Mouse (Mus musculus) forebrain, embryonic 12.5 days (tissue): ENCODE results near the gene Trappc2l. TPM values are rescaled to one million over a fixed set of nuclear protein-coding genes. Genes with fewer than 3 reads are reported as not detected.

Experiments used
- ATAC-seq: fragments of 200-750 bp; cut with Nextera tagmentation; 2 replicates; pipeline ENCODE4 v1.8.0; 2017; ENCODE audit warnings: moderate TSS enrichment; ENCODE audit not compliant: low FRiP score
- H3K27ac ChIP-seq: fragments of 300-500 bp; sonication (generic); 2 replicates; pipeline ENCODE4 v1.5.1; 2016; ENCODE audit warnings: mild to moderate bottlenecking
- H3K27me3 ChIP-seq: fragments of 300-500 bp; sonication (generic); 2 replicates; pipeline ENCODE4 v1.6.1; 2016; ENCODE audit warnings: mild to moderate bottlenecking
- H3K36me3 ChIP-seq: fragments of 300-500 bp; sonication (generic); replicated peaks from 2 replicates; pipeline ENCODE4 v1.6.1; 2016; ENCODE audit warnings: mild to moderate bottlenecking
- H3K4me1 ChIP-seq: fragments of 300-500 bp; sonication (generic); 2 replicates; pipeline ENCODE4 v1.6.1; 2016
- H3K4me2 ChIP-seq: fragments of 300-500 bp; sonication (generic); 2 replicates; pipeline ENCODE4 v1.6.1; 2016; ENCODE audit warnings: mild to moderate bottlenecking, moderate library complexity
- H3K4me3 ChIP-seq: fragments of 300-500 bp; sonication (generic); replicated peaks from 2 replicates; pipeline ENCODE4 v1.5.1; 2016; ENCODE audit warnings: mild to moderate bottlenecking
- H3K9ac ChIP-seq: fragments of 300-500 bp; sonication (generic); 2 replicates; pipeline ENCODE4 v1.6.1; 2016; ENCODE audit warnings: mild to moderate bottlenecking
- H3K9me3 ChIP-seq: fragments of 300-500 bp; sonication (generic); 2 replicates; pipeline ENCODE4 v1.6.1; 2016
- WGBS: fragments of 180-500 bp; shearing (Covaris S2); methylation state at CpG from one replicate; pipeline ENCODE4 v1.1.7; 2016; 5-methylcytosine and 5-hydroxymethylcytosine counted together
- polyA plus RNA-seq: library from polyadenylated mRNA; unstranded; fragments of >200 nt; fragmentation: Nextera tagmentation; extraction: Ambion mirVana; gene quantifications from 2 replicates; pipeline ENCODE4 v1.2.1, GENCODE M21; 2016

Gene Trappc2l
- polyA plus RNA-seq, result 42.2 and 44.2 TPM in 2 replicates

DNA sequence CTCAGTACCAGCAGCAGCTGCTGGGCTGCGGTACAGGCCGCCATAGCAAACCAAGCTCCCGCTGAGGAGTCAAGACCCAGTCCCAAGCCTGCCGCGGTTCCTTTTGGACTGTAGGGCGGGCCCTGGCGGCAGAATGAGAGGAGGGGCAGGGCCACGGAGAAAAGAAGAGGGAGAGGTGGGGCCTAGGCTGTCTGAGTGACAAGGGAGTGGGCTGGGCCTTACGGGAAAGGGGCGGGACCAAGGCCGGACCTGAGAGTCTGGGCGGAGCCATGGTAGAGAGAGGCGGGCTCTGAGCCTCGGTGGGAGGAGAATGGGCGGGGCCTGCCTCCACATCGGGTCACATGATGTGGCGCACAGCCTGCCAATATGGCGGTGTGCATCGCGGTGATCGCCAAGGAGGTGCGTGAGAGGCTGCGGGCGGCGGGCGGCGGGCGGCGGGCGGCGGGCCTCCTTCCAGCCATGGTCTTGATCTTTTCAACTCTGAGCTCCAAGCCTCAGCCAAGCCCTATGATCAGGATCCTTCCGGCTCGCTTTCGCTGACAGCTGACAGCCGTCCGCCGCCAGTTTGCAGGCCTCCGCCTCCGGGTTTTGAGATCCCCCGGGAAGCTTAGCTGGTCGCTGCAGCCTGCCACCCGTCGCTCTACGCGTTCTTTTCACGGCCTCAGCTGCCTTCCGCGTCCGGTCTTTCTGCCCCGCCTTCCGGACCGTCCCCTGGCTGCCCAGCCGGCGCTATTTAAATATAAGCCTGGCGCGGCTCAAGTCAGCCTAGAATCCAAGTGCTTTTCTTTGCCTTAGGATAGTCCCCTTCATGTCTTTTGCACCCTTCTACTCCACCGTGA is at the start of gene Trappc2l, which contains the start of gene Galns:
TSS of gene Trappc2l (plus strand) at position 346 of the 839 bp plus-strand sequence.
TSS of gene Galns (minus strand) at position 169 of the 839 bp plus-strand sequence.
- no peaks in the 10 kb centered on the region for H3K9me3 ChIP-seq
- H3K27ac ChIP-seq, result peak within 1 kb of the TSS; percentile 71
- peak within 1 kb of the TSS; percentile 71 for H3K4me3 ChIP-seq
- peaks cover 21% of the 10 kb centered on the region for H3K4me1 ChIP-seq
- H3K4me2 ChIP-seq, result peak within 1 kb of the TSS; percentile 91
- peak; percentile 99 for ATAC-seq
- peak within 1 kb of the TSS; percentile 73 for H3K9ac ChIP-seq
- no peaks in the 10 kb centered on the region for H3K27me3 ChIP-seq
- under 1% methylated on average over 57 of the region's 57 CpGs for WGBS
- H3K36me3 ChIP-seq, result peaks cover 3% of the 10 kb centered on the region; the same call in 1 of the 2 replicates

DNA sequence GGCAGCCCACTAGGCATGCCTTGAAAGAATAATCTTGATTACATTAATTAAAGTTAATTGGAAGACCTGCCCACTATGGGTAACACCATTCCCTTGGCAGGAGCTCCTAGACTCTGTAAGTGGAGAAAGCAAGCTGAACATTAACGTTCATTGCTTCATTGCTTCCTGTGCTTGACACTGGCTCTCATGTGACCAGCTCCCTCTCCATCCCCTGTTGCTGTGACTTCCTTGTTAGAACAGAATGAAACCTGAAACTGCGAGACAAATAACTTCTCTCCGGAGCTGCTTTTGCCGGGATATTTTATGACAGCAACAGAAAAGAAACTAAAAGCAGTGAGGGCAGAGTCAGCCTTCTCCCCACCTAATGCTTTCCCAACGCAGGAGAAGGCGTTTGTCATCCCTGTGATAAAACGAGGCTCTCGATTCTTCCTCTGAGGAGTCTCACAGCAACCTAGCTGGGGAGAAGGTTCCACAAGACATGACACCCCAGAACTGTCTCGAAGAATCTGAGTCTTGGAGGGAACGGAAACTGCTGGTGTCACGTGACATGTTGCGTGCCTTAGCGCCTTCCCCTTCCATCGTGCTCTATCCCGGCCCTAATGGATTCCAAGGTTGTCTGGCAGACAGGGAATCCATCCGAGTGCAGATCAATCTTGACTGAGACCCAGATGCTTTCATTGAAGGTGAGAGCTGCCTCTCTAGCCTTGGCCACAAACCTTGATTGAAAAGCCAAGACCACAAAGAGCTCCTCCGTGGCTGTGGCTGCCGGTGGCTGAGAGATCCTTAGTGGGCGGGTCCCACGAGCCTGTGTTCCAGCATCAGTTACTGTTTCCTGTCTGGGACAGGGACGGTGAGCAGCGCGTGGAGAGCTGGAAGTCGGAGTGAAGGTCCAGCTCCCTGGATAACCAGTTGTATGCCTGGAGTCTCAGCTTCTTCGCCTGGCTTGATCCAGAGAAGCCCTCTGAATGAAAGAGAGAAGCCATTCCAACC is 46.8 kb upstream of the Trappc2l start:
- H3K27me3 ChIP-seq, result no peaks in the 10 kb centered on the region
- H3K27ac ChIP-seq, result no peak overlapping the region
- peaks cover 4% of the 10 kb centered on the region for H3K36me3 ChIP-seq
- H3K9ac ChIP-seq, result no peak overlapping the region
- 91% methylated on average over 25 of the region's 25 CpGs for WGBS
- H3K9me3 ChIP-seq, result no peaks in the 10 kb centered on the region
- no peak overlapping the region for H3K4me2 ChIP-seq
- no peak overlapping the region for H3K4me3 ChIP-seq
- ATAC-seq, result no peak
- peaks cover 27% of the 10 kb centered on the region for H3K4me1 ChIP-seq

DNA sequence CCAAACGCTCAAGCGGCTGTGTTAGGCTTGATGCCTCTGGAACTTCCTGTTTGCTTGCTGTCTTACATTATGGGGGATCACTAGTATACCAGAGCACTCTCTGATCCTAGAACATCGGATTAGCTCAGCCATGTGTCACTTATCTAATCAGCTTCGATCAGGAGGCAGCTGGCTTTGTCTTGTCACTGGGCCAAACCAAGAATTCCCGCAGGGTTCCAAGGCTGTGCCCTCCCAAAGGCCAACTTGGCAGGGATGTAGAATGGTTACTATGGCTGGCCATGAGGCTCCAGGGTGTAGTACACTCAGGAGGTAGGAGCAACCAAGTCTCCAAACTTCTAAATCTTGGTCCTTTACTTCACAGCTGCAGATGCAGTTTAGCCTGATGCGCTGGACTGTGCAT is 44.7 kb upstream of the Trappc2l start:
- Histone ChIP-seq H3K27ac (peak overlapping the region; percentile 89), H3K27me3 (no peaks in the 10 kb centered on the region), H3K4me1 (peaks cover 28% of the 10 kb centered on the region), H3K9ac (peak overlapping the region; percentile 88), H3K36me3 (peaks cover 25% of the 10 kb centered on the region), H3K9me3 (no peaks in the 10 kb centered on the region), H3K4me2 (peak overlapping the region; percentile 81), H3K4me3 (peak overlapping the region; percentile 86)
- WGBS, result 30% methylated on average over 6 of the region's 6 CpGs
- no peak for ATAC-seq

DNA sequence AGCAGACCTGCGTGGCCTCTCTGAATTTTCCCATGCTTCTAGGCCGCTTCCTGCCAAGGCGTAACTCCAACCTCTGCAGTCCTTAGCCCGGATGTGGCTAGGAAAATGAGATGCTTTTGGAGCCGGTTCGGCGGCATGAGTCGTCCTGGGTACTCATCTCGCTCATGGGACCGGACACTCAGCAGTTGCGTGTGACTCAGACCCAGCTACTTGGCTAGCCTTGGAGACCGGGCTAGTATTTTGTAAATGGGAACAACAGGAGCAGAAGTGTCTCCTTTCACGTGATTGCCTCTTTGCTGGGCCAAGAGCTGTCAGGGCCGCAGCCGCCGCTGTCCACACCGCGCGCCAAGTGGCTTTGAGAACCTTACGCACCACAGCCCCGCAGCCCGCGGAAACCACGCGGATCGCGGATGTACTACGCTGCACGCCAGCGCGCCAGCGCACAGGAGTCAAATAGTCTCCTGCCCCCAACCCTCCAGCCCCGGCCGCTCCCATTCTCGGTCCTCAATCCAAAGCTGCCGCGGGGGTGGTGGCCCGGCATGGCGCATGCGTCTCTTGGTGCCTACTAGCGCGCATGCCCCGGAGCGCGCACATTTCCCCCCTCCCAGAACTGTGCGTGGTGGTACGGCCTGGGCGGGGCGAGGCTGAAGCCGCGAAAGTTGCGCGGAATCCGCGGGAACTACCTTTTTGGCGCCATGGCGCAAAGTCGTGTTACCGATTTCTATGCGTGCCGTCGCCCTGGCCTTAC is 43.9 kb upstream of the Trappc2l start, which contains the start of gene Cdt1:
TSS of gene Cdt1 (plus strand) at position 655 of the 748 bp plus-strand sequence.
- peaks cover 29% of the 10 kb centered on the region for H3K4me1 ChIP-seq
- no peaks in the 10 kb centered on the region for H3K27me3 ChIP-seq
- H3K9ac ChIP-seq, result peak within 1 kb of the TSS; percentile 88
- peak within 1 kb of the TSS; percentile 81 for H3K4me2 ChIP-seq
- peaks cover 33% of the 10 kb centered on the region for H3K36me3 ChIP-seq
- under 1% methylated on average over 62 of the region's 62 CpGs for WGBS
- H3K9me3 ChIP-seq, result no peaks in the 10 kb centered on the region
- peak within 1 kb of the TSS; percentile 89 for H3K27ac ChIP-seq
- H3K4me3 ChIP-seq, result peak within 1 kb of the TSS; percentile 86
- ATAC-seq, result peak; percentile 96

DNA sequence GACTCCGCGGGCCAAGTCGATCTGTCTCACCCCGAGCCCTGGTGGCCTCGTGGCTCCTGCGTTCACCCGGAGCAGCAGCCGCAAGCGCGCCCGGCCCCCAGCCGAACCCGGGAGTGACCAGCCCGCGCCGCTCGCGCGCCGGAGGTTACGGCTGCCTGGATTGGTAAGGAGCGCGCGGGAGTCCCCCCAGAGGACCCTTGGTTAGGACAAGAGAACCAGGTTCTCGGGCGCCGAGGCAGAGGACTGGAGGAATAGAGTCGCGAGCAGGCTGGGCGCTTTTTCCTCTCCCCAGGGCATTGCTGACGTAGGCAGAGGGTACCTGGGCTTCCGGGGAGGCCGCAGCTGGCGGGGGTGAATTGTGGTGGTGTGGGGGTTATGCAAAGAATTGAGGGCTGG is 43.3 kb upstream of the Trappc2l start:
- Histone ChIP-seq H3K4me2 (peak overlapping the region; percentile 81), H3K27ac (peak overlapping the region; percentile 89), H3K4me3 (peak overlapping the region; percentile 86), H3K9me3 (no peaks in the 10 kb centered on the region), H3K9ac (peak overlapping the region; percentile 88), H3K4me1 (peaks cover 33% of the 10 kb centered on the region), H3K36me3 (peaks cover 39% of the 10 kb centered on the region), H3K27me3 (no peaks in the 10 kb centered on the region)
- ATAC-seq, result peak; percentile 66
- WGBS, result under 1% methylated on average over 34 of the region's 34 CpGs

DNA sequence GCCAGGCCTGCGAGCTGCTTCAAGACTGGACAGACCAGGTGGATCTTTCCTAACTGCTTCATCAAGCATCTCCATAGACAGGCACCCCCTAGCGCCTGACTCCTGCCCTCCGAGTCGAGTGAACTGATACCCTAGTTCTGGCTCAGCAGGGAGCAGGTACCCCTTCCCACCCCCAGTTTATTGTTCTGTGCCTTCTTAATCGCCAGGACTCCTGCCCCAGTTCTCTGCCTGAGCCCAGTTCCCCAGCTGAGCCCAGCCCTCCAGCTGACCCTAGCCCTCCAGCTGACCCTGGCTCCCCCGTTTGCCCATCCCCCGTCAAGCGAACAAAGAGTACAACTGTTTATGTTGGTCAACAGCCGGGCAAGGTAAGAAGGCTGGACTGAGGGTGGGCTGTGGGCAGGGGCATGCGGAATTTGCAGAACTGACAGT is 42.5 kb upstream of the Trappc2l start:
- ATAC-seq, result no peak
- H3K27me3 ChIP-seq, result no peaks in the 10 kb centered on the region
- H3K9ac ChIP-seq, result peak overlapping the region; percentile 88
- no peaks in the 10 kb centered on the region for H3K9me3 ChIP-seq
- 10% methylated on average over 10 of the region's 10 CpGs for WGBS
- H3K4me3 ChIP-seq, result peak overlapping the region; percentile 86
- peaks cover 44% of the 10 kb centered on the region for H3K36me3 ChIP-seq
- peak overlapping the region; percentile 81 for H3K4me2 ChIP-seq
- H3K27ac ChIP-seq, result no peak overlapping the region
- peaks cover 39% of the 10 kb centered on the region for H3K4me1 ChIP-seq

DNA sequence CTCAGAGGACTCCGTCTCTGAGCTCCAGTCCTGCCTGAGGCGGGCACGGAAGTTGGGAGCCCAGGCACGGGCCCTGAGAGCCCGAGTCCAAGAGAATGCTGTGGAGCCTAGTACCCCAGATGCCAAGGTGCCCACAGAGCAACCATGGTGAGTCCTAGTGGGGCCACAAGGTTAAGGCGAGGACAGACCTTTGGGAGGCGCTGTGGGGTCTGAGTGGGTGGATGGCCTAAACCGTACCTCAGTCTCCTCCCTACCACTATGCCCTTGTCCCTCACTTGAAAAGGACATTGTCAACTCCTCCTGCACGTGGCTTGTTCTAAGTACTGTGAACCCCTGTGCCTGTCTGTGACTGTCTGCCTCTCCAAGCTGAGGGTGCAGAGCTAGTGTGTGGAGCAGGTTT is 42.1 kb upstream of the Trappc2l start:
- peak overlapping the region; percentile 81 for H3K4me2 ChIP-seq
- peaks cover 41% of the 10 kb centered on the region for H3K4me1 ChIP-seq
- WGBS, result 67% methylated on average over 9 of the region's 9 CpGs
- H3K36me3 ChIP-seq, result peaks cover 49% of the 10 kb centered on the region
- H3K27me3 ChIP-seq, result no peaks in the 10 kb centered on the region
- no peak overlapping the region for H3K27ac ChIP-seq
- H3K4me3 ChIP-seq, result peak overlapping the region; percentile 86
- peak overlapping the region; percentile 88 for H3K9ac ChIP-seq
- H3K9me3 ChIP-seq, result no peaks in the 10 kb centered on the region
- ATAC-seq, result no peak

DNA sequence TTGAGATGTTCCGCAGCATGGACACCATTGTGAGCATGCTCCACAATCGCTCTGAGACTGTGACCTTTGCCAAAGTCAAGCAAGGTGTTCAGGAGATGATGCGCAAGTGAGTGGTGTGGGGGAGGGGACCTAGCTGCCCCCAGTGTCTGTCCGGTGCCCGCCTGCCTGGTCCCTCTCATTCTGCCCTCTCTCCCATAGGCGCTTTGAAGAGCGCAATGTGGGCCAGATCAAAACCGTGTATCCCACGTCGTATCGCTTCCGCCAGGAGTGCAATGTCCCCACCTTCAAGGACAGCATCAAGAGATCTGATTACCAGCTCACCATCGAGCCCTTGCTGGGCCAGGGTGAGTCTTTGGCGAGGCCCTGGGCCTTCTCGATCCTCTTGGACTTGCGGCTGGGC is 41.4 kb upstream of the Trappc2l start:
- WGBS, result 95% methylated on average over 16 of the region's 16 CpGs
- H3K4me2 ChIP-seq, result peak overlapping the region; percentile 81
- H3K4me3 ChIP-seq, result no peak overlapping the region; the same call in 1 of the 2 replicates
- H3K4me1 ChIP-seq, result peaks cover 47% of the 10 kb centered on the region
- peaks cover 55% of the 10 kb centered on the region for H3K36me3 ChIP-seq
- no peak for ATAC-seq
- H3K27me3 ChIP-seq, result no peaks in the 10 kb centered on the region
- no peak overlapping the region for H3K9ac ChIP-seq
- H3K9me3 ChIP-seq, result no peaks in the 10 kb centered on the region
- no peak overlapping the region for H3K27ac ChIP-seq

DNA sequence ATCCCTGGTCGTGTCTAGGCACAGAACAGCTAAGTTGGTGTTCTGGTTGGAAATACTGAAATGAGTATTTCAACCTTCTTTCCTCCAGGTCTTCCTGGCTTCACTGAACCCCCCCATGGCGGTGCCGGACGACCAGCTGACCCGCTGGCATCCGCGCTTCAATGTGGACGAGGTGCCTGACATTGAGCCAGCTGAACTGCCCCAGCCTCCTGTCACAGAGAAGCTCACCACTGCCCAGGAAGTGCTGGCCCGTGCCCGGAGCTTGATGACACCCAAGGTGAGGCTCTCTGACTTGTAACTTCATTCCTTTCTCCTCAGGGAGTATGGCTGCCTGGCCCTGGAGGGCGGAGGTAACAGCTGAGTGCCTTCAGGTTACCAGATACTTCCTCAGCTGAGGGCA is 40.3 kb upstream of the Trappc2l start:
- WGBS, result 95% methylated on average over 11 of the region's 11 CpGs
- Histone ChIP-seq H3K9ac (no peak overlapping the region), H3K27ac (no peak overlapping the region), H3K27me3 (no peaks in the 10 kb centered on the region), H3K9me3 (no peaks in the 10 kb centered on the region), H3K36me3 (peaks cover 57% of the 10 kb centered on the region), H3K4me1 (peaks cover 59% of the 10 kb centered on the region), H3K4me2 (no peak overlapping the region), H3K4me3 (no peak overlapping the region)
- no peak for ATAC-seq

DNA sequence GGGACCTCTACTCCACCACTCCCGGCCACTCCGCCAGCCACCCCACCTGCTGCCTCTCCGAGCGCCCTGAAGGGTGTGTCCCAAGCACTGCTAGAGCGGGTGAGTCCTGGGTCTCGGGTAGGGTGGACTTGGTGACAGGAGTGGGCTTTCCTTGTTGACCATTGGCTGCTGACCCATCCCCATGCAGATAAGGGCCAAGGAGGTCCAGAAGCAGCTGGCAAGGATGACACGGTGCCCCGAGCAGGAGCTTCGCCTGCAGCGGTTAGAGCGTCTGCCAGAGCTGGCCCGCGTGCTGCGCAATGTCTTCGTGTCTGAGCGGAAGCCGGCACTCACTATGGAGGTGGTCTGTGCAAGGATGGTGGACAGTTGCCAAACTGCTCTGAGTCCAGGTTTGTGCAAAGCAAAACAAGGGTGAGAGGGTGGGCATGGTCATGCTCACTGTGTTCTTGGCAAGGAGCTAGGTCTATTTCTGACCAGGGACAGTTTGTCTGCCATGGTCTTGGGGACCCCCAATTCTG is 39.6 kb upstream of the Trappc2l start:
- no peaks in the 10 kb centered on the region for H3K9me3 ChIP-seq
- ATAC-seq, result no peak
- peaks cover 57% of the 10 kb centered on the region for H3K36me3 ChIP-seq
- 94% methylated on average over 17 of the region's 17 CpGs for WGBS
- H3K27ac ChIP-seq, result no peak overlapping the region
- peaks cover 57% of the 10 kb centered on the region for H3K4me1 ChIP-seq
- no peak overlapping the region for H3K4me2 ChIP-seq
- H3K27me3 ChIP-seq, result no peaks in the 10 kb centered on the region
- no peak overlapping the region for H3K9ac ChIP-seq
- no peak overlapping the region for H3K4me3 ChIP-seq

DNA sequence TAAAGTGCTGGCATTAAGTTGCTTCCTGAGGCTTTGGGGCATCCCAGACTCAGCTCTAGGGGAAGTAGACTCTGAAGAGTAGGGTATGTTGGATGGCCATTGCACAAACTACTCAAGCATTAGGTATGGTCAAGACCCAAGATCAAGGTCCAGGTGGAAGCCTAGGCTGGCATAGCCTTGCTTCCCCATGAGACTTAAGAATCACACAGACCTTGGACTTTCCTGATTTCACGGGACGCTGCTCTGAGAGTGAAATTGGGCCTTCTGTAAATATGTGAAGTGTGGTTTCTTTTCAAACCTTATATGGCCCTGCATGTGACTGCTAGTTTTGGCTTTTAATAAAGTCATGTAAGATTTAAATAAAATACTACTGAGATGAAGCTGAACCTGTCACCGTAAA is 38.7 kb upstream of the Trappc2l start:
- Histone ChIP-seq H3K9me3 (no peaks in the 10 kb centered on the region), H3K4me2 (no peak overlapping the region), H3K4me3 (no peak overlapping the region), H3K36me3 (peaks cover 57% of the 10 kb centered on the region), H3K4me1 (peaks cover 57% of the 10 kb centered on the region), H3K27ac (no peak overlapping the region), H3K9ac (no peak overlapping the region), H3K27me3 (no peaks in the 10 kb centered on the region)
- 93% methylated on average over 3 of the region's 3 CpGs for WGBS
- no peak for ATAC-seq
